Mouse (Mus musculus) C2C12 (cell line): ENCODE data around the gene Myt1l. TPM values are rescaled to one million over a fixed set of nuclear protein-coding genes. Genes with fewer than 3 reads are reported as not detected.

Experiments
- H3K27me3 ChIP-seq: one replicate; pipeline ENCODE4 v1.6.1; 2011; ENCODE audit not compliant: control insufficient read depth, insufficient read depth, insufficient read length
- H3K36me3 ChIP-seq: one replicate; pipeline ENCODE4 v1.6.1; 2011; ENCODE audit not compliant: control insufficient read depth, insufficient read depth
- H3K4me3 ChIP-seq: one replicate; pipeline ENCODE4 v1.5.1; 2011; ENCODE audit warnings: mild to moderate bottlenecking, control low read depth; ENCODE audit not compliant: poor library complexity, insufficient read depth, severe bottlenecking
- H3K79me2 ChIP-seq: one replicate; pipeline ENCODE4 v1.6.1; 2011; ENCODE audit not compliant: control insufficient read depth, insufficient read depth
- H3K79me3 ChIP-seq: one replicate; pipeline ENCODE4 v1.6.1; 2011; ENCODE audit warnings: low read depth, control low read depth
- H3ac ChIP-seq: one replicate; pipeline ENCODE3; 2011; ENCODE audit warnings: low read depth; ENCODE audit not compliant: control insufficient read depth, insufficient read length
- CEBPB ChIP-seq: IDR thresholded peaks from one replicate; pipeline ENCODE4 v1.6.1; 2011; ENCODE audit warnings: low read depth, mild to moderate bottlenecking, control low read depth, moderate library complexity
- CTCF ChIP-seq: IDR thresholded peaks from one replicate; pipeline ENCODE4 v1.5.1; 2011; ENCODE audit not compliant: control insufficient read depth, insufficient read depth, insufficient read length
- FOSL1 ChIP-seq: IDR thresholded peaks from one replicate; pipeline ENCODE4 v1.8.0; 2011; ENCODE audit warnings: mild to moderate bottlenecking, low read length; ENCODE audit not compliant: poor library complexity, insufficient read depth, severe bottlenecking
- MAX ChIP-seq: IDR thresholded peaks from one replicate; pipeline ENCODE4 v1.6.1; 2011; ENCODE audit warnings: mild to moderate bottlenecking, control low read depth
- MYOD1 ChIP-seq: IDR thresholded peaks from one replicate; pipeline ENCODE4 v1.6.1; 2011; ENCODE audit warnings: low read depth; ENCODE audit not compliant: control insufficient read depth, insufficient read length
- MYOG ChIP-seq: IDR thresholded peaks from one replicate; pipeline ENCODE4 v1.6.1; 2011; ENCODE audit not compliant: control insufficient read depth, insufficient read length; ENCODE audit errors: extremely low read depth
- USF1 ChIP-seq: IDR thresholded peaks from one replicate; pipeline ENCODE4 v1.6.1; 2011; ENCODE audit warnings: low read depth, mild to moderate bottlenecking, control low read depth, moderate library complexity
- polyA plus RNA-seq: library from polyadenylated mRNA; unstranded; fragments of >200 nt; fragmentation: generic; extraction: Trizol; gene quantifications from one replicate; pipeline ENCODE4 v1.2.1, GENCODE M21; 2012; ENCODE audit warnings: missing spikeins

Myt1l gene
- polyA plus RNA-seq, 1 experiment: not detected

DNA sequence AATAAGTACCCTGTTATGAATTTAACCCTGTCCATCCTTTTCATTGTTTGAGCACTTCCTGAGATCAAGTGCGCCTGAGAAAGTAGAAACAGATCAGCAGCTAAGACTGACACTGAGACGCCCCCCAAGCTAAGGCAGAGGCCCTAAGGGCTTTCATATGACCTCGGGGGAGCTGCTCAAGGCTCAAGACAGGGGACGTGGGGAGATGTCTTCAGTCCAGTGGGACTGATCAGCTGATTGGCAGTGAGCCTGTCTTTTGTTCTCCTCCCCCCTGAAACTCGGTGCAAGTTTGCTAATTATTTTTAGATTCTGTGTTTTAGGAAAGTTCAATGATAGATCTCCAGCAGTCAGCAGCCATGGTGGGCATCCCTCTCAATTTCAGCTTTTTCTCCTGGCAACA lies 10.9 kb downstream of the Myt1l start:
- Histone ChIP-seq H3ac (no peak overlapping the region), H3K79me2 (no peaks in the 10 kb centered on the region), H3K79me3 (no peaks in the 10 kb centered on the region), H3K27me3 (peaks cover 4% of the 10 kb centered on the region), H3K36me3 (no peaks in the 10 kb centered on the region), H3K4me3 (no peak overlapping the region)
- TF ChIP-seq MAX (no peak), CEBPB (no peak), MYOG (no peak), FOSL1 (no peak), CTCF (no peak), MYOD1 (no peak), USF1 (no peak)

GRCm38 (mm10) chr12:29540741-29541140 lies 12.6 kb downstream of the Myt1l start:
- H3K4me3 ChIP-seq: no peak overlapping the region
- H3K27me3 ChIP-seq: no peaks in the 10 kb centered on the region
- H3K36me3 ChIP-seq: no peaks in the 10 kb centered on the region
- TF ChIP-seq MAX (no peak), FOSL1 (no peak), CEBPB (no peak)
- no peak overlapping the region for H3ac ChIP-seq
- no peaks in the 10 kb centered on the region for H3K79me3 ChIP-seq
- H3K79me2 ChIP-seq: no peaks in the 10 kb centered on the region

DNA sequence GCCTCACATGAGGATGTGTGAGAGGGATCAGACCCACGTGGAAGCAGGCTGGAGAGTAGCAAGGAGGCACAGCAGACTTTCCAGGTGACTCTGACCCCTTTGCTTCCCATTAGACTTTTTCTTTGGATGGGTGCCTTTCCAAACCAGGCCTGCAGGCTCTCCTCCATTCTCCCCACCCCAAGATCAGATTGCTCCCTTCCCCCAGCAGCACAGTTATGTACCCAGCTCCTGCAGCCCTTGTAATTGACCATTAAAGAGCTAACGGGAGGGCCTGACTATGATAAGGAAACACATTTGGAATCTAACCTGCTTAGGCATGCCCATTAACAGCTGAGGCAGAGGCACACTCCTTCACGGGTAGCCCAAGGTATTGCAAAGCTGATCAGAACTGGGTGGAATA lies 17.9 kb downstream of the Myt1l start:
- TF ChIP-seq CEBPB (no peak), USF1 (no peak), MYOG (no peak)
- no peaks in the 10 kb centered on the region for H3K36me3 ChIP-seq
- no peak overlapping the region for H3ac ChIP-seq
- no peaks in the 10 kb centered on the region for H3K27me3 ChIP-seq
- H3K79me3 ChIP-seq: no peaks in the 10 kb centered on the region
- H3K4me3 ChIP-seq: no peak overlapping the region
- no peaks in the 10 kb centered on the region for H3K79me2 ChIP-seq

DNA sequence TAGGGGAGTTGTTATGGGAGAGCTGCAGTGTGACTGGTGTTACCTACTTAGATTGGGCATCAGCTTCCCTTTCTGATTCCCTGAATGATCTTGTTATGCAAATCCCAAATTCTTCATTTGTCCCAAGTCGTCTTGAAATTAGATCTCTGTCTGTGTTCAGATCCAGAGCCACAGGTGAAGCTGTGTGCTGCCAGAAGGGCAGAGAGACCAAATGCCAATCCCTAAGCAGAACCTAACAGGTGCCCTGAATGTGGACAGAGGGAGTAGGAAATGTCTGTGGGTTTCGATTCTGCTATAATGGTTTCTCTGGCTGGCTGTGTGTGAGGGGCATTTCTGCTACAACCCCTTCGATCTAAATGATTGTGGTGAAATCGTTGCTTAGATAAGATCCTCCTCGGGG lies 18.9 kb downstream of the Myt1l start:
- Histone ChIP-seq H3K27me3 (no peaks in the 10 kb centered on the region), H3K36me3 (no peaks in the 10 kb centered on the region), H3K79me2 (no peaks in the 10 kb centered on the region), H3K4me3 (no peak overlapping the region), H3K79me3 (no peaks in the 10 kb centered on the region), H3ac (no peak overlapping the region)
- TF ChIP-seq MYOG (no peak), FOSL1 (no peak), MAX (no peak), MYOD1 (no peak), CEBPB (no peak), USF1 (no peak), CTCF (no peak)

GRCm38 (mm10) chr12:29547755-29548154 lies 19.6 kb downstream of the Myt1l start:
- H3K36me3 ChIP-seq: no peaks in the 10 kb centered on the region
- H3K27me3 ChIP-seq: no peaks in the 10 kb centered on the region
- no peak overlapping the region for H3K4me3 ChIP-seq
- H3K79me2 ChIP-seq: no peaks in the 10 kb centered on the region
- H3K79me3 ChIP-seq: no peaks in the 10 kb centered on the region
- H3ac ChIP-seq: no peak overlapping the region
- TF ChIP-seq FOSL1 (no peak), MYOG (no peak), CEBPB (no peak)

DNA sequence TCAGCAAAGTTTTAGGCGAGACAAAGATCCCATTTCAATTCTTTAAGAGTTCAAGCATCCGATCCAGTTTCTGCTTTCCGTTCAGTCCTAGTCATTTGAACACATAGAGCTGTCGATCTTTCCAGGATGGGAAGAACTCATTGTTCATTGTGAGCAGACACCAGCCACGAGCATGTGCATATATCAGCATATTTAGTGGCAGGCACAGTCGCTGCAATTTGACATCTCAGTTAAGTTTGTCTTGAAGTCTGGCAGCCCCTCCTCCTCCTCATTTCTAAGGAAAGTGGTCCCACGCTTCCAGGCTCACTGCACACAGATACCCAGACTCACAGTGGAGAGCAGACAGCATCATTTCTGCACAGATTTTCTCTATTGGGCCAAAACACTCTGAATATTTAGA lies 25.0 kb downstream of the Myt1l start:
- no peak overlapping the region for H3ac ChIP-seq
- H3K4me3 ChIP-seq: no peak overlapping the region
- H3K36me3 ChIP-seq: no peaks in the 10 kb centered on the region
- no peaks in the 10 kb centered on the region for H3K79me2 ChIP-seq
- no peaks in the 10 kb centered on the region for H3K27me3 ChIP-seq
- no peaks in the 10 kb centered on the region for H3K79me3 ChIP-seq
- no peak for TF ChIP-seq FOSL1
- TF ChIP-seq MYOD1: no peak
- no peak for TF ChIP-seq MYOG
- no peak for TF ChIP-seq USF1
- TF ChIP-seq CEBPB: no peak
- no peak for TF ChIP-seq CTCF
- TF ChIP-seq MAX: no peak
